Mouse (Mus musculus): ENCODE measurements around the gene Tbc1d14.
A peak's percentile ranks its signal among the peaks of the same experiment; 100 is the strongest.

Tbc1d14 gene

DNA sequence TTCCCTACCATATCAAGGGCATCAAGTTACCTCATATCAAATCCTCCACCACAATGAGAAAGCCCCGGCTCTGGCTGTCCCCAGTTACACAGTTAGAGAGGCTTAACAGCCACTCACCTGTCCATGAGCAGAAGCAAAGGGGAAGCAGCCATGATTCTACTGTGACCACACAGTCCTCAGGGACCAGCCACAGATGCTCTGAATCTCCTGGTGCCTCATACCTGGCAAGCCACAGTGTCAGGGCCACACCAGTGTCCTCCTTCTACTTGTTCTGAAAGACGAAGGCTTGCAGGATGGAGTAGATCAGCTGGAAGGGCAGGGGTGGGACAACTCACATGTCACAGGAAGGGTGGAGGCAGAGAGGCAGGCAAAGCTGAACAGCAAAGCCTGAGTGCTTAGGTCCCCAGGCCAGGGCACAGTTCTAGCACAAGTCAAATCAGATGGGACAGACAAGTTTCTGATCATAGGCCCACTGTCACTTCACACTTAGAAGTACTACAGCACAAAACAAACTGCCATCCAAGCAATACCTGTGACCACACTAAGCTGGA, 39.9 kb downstream of the Tbc1d14 start:
- DNase-seq = no peak

DNA sequence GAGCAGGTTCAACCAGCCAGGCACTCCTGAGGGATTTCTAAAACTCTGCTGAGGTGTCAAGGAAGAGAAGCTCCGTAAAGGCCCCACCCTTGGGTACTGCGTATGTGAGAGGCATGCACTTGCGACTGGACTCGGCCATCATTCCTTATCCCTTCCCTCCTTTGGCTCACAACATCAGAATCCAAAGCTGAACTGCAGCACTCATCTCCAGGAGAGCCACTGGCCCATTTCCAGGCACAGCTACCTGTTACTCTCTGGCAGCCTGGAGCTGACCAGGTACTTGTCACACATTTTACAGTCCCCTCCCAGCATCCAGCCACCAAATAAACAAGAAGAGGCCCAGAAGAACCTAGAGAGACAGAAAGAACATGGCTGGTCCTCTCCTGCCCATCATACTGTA, 40.7 kb downstream of the Tbc1d14 start:
- no peak for DNase-seq

GRCm38 (mm10) chr5:36549243-36549642, 43.8 kb downstream of the Tbc1d14 start:
- no peak for DNase-seq

GRCm38 (mm10) chr5:36544765-36545164, 48.3 kb downstream of the Tbc1d14 start:
- DNase-seq = no peak

DNA sequence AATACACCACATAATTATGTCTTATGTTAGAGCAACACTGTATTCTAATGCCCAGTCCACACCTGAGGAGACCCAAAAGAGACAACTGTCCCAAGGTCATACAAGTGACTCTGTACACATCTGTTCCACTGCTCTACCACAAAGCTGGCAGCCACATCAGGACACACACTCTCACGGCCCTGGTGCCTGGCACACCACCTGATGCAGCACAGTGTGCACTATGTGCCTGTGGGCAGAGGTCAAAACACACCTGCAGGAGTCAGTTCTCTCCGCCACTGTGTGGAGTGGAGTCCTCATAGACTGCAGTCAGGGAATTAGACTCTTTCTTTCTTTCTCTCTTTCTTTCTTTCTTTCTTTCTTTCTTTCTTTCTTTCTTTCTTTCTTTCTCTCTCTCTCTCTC, 52.1 kb downstream of the Tbc1d14 start:
- no peak for DNase-seq

DNA sequence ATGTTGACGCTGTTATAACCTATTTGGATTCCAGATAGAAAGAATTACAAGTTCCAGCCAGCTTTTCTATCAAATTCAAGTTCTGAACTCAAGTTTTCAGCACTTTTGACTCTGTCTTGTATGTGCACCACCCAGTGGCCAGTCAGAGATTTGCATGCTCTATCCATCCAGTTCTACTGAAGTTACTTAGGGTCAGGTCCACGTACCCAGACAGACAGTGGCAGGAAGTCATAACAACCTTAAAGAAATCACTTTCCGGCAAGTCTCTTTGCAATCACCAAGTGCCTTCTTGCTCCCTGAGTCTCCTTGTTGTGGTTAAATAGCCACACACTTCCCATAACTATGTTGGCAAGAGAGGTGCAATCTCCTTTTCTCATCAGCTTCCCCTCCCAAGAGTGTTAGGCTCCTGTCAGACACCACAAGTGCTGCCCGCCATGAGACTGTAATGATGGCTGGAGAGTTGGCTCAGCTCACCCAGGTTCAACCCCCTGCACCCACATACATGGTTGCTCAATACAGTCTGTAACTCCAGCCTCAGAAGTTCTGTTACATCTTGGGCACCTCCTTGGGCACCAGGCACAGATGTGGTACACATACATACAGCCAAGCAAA, 54.4 kb downstream of the Tbc1d14 start:
- peak; percentile 76 for DNase-seq

DNA sequence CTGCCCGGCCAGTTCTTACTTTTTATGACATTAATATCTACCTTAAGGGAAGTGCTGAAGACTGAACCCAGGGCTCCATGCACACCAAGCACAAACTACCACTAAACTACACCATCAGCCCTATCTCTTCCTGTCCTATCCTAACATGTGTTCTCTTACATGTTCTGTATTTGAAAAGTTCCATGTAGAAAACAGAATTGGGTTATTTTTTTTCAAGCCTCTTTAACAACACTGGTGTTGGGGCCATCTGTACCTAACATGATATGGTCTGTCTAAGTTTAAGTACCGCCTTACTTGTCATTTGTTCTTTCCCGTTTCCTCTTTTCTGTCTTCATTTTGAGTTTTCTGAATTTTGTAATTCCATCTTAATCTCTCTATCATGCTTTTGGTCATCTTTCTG, 56.7 kb downstream of the Tbc1d14 start:
- DNase-seq = no peak

DNA sequence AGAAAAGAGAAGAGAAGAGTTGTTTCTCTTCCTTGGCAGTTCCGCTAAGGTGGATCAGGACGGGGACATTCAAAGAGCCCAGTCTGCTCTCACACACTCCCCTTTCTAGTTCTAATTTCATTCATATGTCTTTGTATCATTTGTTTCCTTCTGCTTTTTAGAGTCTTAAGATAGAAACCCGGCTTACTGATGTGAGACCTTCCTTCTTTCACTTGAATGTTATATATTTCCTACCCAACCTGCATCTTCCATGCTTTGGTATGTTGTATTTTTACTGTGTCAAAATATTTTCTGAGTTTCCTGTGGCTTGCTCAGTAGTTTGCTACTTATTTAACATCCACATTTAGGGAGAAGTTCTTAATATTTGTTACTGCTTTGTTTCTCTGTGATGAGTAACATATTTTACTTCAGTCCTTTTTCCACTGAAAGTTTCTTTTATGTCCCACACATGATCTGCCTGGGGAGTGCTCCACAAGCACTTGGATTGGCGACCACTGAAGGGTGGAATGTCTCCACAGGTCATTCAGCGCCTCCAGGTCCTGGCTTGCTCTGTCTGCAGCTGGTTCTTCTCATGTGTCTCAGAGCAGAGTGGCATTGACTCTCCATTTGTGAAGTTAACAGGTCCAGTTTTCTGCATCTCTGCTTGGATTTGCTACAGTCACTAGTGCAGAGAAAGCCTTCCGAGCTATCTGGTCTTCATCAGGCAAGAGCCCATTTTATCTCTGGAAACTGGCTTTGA, 57.5 kb downstream of the Tbc1d14 start:
- no peak for DNase-seq

GRCm38 (mm10) chr5:36534455-36535030, 58.5 kb downstream of the Tbc1d14 start:
- no peak for DNase-seq

GRCm38 (mm10) chr5:36530129-36530751, 62.8 kb downstream of the Tbc1d14 start:
- peak; percentile 94 for DNase-seq

DNA sequence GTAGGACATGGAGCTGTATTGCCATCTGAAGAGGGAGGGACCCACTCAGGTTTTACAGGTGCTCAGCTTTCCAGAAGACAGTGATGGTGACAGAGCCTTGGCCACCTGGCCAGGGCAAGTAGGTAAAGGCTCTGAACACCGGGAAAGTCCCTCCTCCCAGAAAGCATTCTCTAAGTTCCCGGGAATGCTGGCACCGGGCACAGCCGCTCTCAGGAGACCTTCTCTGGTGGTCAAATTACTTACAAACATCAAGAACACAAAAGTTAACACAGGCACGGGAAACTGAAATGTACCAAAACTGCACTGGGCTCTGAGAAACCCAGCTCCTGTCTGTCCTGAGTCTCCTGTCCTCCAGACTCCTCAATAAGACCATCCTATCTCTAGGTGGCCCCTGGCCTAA, 63.4 kb downstream of the Tbc1d14 start:
- DNase-seq = no peak

- DNase-seq = no peak
Measured at GRCm38 (mm10) chr5:36526921-36527320, 66.2 kb downstream of the Tbc1d14 start.

DNA sequence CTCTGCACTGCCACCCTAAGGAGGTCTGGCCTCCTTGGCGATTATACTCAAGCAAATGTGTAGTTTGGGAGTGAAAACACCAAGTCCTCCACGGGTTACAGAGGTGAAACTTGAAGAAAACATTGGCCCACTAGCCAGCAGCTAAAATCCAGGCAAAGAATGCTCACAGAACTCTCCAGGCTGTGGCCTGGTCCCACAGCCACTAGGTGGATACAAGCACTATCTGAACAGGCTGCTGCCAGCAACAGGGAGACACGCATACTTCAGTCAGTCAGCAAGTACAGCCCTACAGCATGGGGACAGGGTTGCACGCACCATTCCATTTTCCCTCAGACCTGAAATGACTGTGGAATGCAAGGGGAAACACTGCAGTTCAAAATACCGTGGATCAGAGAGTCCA, 66.8 kb downstream of the Tbc1d14 start:
- DNase-seq = peak; percentile 21

GRCm38 (mm10) chr5:36525216-36525615, 67.9 kb downstream of the Tbc1d14 start:
- DNase-seq = no peak

- DNase-seq = no peak
Measured at GRCm38 (mm10) chr5:36523219-36523703, 69.8 kb downstream of the Tbc1d14 start.

DNA sequence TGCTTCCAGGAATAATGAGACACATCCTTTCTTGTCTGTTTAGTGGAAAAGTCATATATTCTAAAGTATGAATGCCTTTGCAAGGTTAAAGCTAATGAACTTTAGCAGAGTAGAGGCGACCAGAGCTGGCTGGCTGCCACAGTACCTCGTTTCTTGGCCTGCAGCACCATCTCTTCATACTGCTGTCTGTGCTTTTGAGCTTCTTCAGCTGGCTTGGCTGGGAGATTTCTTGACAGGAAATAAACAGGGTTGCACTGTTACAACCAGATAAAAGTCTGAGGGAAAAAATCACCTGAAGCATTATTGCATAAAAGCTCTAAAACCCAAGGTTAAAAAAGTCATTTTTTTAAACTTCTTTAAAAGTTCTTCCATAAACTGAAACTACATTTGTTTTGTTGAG, 70.3 kb downstream of the Tbc1d14 start:
- peak; percentile 26 for DNase-seq

DNA sequence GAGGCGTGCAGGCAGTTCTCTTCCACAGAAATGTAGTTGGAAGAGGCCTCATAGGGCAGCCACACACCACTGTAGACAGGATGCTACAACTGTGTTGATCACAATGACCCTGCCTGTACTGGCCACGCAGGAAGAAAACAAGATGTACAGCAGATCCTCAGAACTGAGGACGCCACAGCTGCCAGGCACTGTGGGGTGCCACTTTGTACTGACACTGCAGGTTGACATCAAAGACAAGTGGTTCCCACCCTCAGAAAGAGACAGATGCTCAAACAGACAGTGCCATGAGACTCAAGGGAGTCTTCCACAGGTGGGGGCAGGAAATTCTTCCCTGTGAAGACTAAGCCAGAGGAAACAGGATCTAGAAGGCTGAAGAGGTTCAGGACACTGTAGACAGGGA, 73.3 kb downstream of the Tbc1d14 start:
- DNase-seq = no peak

DNA sequence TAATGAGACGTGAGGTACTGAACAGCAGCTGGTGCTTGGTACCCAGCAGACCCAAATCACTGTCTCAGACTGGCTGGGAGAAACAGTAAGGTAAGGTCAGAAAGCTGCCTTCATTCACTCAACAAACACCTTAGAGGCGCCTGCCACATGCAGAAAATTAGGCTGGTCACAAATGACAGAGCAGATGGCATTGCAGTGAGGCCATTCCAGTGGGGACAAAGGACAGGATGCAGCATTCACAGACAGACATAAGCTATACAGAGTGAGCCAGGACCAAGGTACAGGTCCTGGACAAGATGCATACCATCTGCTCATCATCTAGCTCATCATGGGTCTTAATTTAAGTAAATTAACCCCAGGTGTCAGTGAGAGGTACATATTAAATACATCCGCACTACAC, 75.5 kb downstream of the Tbc1d14 start:
- no peak for DNase-seq

- no peak for DNase-seq
Measured at GRCm38 (mm10) chr5:36515558-36515957, 77.5 kb downstream of the Tbc1d14 start.

DNA sequence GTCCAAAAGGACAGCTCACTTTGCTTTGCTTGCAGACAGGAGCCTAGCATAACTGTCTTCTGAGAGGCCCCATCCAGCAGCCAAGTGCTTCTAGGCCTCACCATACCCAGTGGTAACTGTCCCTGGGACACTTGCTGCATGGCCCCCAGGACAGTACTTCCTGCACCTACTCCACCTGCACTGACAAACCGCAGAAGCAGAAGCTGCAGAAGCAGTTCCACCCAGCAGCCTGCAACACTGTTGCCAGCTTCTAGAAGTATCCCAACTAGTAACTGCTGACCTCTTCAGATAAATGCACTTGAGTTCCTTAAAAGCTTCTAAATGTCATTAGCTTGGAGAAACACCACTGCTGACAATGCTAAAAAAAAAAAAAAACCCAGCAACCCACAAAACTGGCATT, 78.0 kb downstream of the Tbc1d14 start:
- DNase-seq = no peak

DNA sequence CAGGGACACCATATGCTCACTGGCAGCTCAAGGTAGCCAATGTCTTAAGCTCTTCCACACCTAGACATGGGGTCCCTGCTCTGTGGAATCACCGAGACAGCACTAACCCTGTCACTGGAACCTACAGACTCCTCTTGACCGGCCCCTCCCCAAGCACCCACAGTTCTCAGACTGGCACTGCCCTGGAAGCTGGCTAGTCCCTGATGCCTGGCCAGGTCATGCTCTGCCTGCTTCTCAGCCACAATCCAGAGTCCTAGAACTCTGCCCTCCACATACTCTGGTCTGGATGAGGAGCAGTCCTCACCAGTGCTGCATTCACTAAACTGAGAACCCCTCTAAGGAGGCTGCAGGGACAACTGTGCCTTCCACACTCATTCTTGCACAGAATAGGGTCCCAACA, 82.1 kb downstream of the Tbc1d14 start:
- no peak for DNase-seq

- DNase-seq = no peak
Measured at GRCm38 (mm10) chr5:36508351-36508750, 84.7 kb downstream of the Tbc1d14 start.

DNA sequence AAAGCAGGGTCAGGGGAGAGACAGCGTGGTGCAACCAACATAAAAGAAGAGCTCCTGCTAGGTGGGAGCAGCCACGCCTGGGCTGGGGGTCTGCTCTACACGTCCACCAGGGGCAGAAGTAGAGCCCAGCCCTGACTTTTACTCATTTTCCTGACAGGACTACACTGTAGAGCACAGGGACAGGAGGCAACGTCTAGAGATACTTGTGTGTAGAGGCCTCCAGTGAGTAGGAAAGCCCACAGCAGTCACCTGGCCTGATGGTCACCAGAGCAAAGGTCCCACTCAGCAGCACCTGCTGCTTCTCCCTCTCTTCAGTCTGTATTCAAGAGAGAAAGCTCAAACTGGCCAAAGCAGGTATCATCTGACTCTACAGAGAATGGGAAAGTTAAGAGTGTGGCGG, 87.4 kb downstream of the Tbc1d14 start:
- DNase-seq = no peak

DNA sequence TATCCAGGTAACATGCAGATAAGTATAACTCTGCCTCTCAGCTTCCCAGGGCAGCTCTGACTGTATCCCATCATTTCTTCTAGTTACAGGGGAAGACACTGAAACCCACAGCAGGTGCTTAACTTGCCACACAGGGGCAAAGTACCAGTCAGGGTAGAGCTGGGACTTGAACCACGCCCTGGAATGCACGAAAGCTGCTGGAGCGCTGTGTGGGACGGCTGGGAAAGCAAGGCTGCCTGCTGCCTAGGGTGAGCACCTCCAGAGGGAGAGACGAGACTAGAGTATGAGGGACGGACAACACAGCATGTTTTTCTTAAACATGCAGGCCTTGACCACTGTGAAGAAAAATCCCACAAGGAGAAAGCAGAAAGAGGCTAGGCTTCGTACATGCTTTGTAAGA, 87.8 kb downstream of the Tbc1d14 start:
- no peak for DNase-seq
